9 mouse cellular contexts compared by ENCODE assay signal in genomic region chr13:64273352-64273751, GRCm38 (mm10). TPM values are rescaled to one million over a fixed set of nuclear protein-coding genes. Genes with fewer than 3 reads are reported as not detected.
DNase-seq lines count a peak whose midpoint lies in the region; ATAC-seq and TF ChIP-seq lines count a peak whose summit lies in the region.
"Had no signal": no experiment of that assay in that cellular context is flagged by ENCODE, and none has a peak within 500 bp of the region (broad histone marks: within the 10 kb centered on the region; RNA-seq: fewer than 3 reads in every experiment).

No protein-coding gene starts in this region.

- no peaks in the 10 kb centered on the region; the same call in 1 of the 2 replicates for H3K4me1 ChIP-seq in kidney, embryonic 14.5 days (ENCODE audit: control insufficient read depth, insufficient read depth, low read length)
- peaks cover 13% of the 10 kb centered on the region for H3K4me1 ChIP-seq in embryonic facial prominence, embryonic 15.5 days
- no peaks in the 10 kb centered on the region; the same call in 1 of the 2 replicates for H3K4me1 ChIP-seq in intestine, embryonic 15.5 days (replicated peaks)
- peaks cover 5% of the 10 kb centered on the region for H3K4me1 ChIP-seq in midbrain, postnatal 0 days (ENCODE audit: insufficient read depth, low read length)

- DNase-seq in kidney, postnatal 25 days = no peak
- no peak for DNase-seq in midbrain, postnatal 0 days (ENCODE audit: low spot score)
- DNase-seq in frontal cortex, postnatal 14 days (ENCODE audit: low spot score in 2 of 2) = no peak
- DNase-seq in thymus, adult 18-20 months = no peak
- no peak for DNase-seq in urinary bladder, postnatal 36 days (ENCODE audit: low spot score in 2 of 2)
- DNase-seq: cerebellum, adult 2 months had no signal

- no peaks in the 10 kb centered on the region for H3K36me3 ChIP-seq in kidney, embryonic 14.5 days (ENCODE audit: control insufficient read depth, insufficient read depth, low read length)
- H3K36me3 ChIP-seq in embryonic facial prominence, embryonic 15.5 days = no peaks in the 10 kb centered on the region
- no peaks in the 10 kb centered on the region for H3K36me3 ChIP-seq in intestine, embryonic 15.5 days
- no peaks in the 10 kb centered on the region for H3K36me3 ChIP-seq in midbrain, postnatal 0 days (ENCODE audit: insufficient read depth, low read length)

- TF ChIP-seq CTCF in midbrain, postnatal 0 days (IDR thresholded peaks at IDR 0.05) = no peak

- ATAC-seq in kidney, embryonic 14.5 days (ENCODE audit: low FRiP score, low TSS enrichment) = no peak
- no peak for ATAC-seq in embryonic facial prominence, embryonic 15.5 days (ENCODE audit: insufficient number of reproducible peaks, low FRiP score, low TSS enrichment, low read depth)
- ATAC-seq in intestine, embryonic 15.5 days = no peak
- ATAC-seq in midbrain, postnatal 0 days (ENCODE audit: low FRiP score) = no peak

- H3K9me3 ChIP-seq in kidney, embryonic 14.5 days (ENCODE audit: control insufficient read depth, low read length) = no peaks in the 10 kb centered on the region
- no peaks in the 10 kb centered on the region for H3K9me3 ChIP-seq in embryonic facial prominence, embryonic 15.5 days (replicated peaks)
- H3K9me3 ChIP-seq in intestine, embryonic 15.5 days = no peaks in the 10 kb centered on the region
- H3K9me3 ChIP-seq in midbrain, postnatal 0 days (ENCODE audit: low read length) = no peaks in the 10 kb centered on the region

- no peaks in the 10 kb centered on the region; the same call in 1 of the 2 replicates for H3K27me3 ChIP-seq in kidney, embryonic 14.5 days (ENCODE audit: control insufficient read depth, insufficient read depth, low read length)
- H3K27me3 ChIP-seq in embryonic facial prominence, embryonic 15.5 days = no peaks in the 10 kb centered on the region
- no peaks in the 10 kb centered on the region for H3K27me3 ChIP-seq in intestine, embryonic 15.5 days (replicated peaks)
- peaks cover 7% of the 10 kb centered on the region for H3K27me3 ChIP-seq in midbrain, postnatal 0 days (ENCODE audit: insufficient read depth, low read length)

- no peak overlapping the region for H3K9ac ChIP-seq in kidney, embryonic 14.5 days (ENCODE audit: low read depth, low read length)
- H3K9ac ChIP-seq in embryonic facial prominence, embryonic 15.5 days = no peak overlapping the region
- no peak overlapping the region for H3K9ac ChIP-seq in intestine, embryonic 15.5 days
- H3K9ac ChIP-seq in midbrain, postnatal 0 days (replicated peaks; ENCODE audit: low read length, poor library complexity, severe bottlenecking) = no peak overlapping the region

- peak overlapping the region; percentile 99 for H3K4me2 ChIP-seq in kidney, embryonic 14.5 days (replicated peaks; ENCODE audit: low read depth, low read length)
- H3K4me2 ChIP-seq in embryonic facial prominence, embryonic 15.5 days (replicated peaks) = peak overlapping the region; percentile 99
- H3K4me2 ChIP-seq in intestine, embryonic 15.5 days (replicated peaks) = peak overlapping the region; percentile 99
- H3K4me2 ChIP-seq in midbrain, postnatal 0 days (ENCODE audit: low read depth, low read length, poor library complexity, severe bottlenecking) = peak overlapping the region; percentile 100

- WGBS in kidney, embryonic 14.5 days = 34% methylated on average over 8 of the region's 8 CpGs
- 39% methylated on average over 8 of the region's 8 CpGs for WGBS in embryonic facial prominence, embryonic 15.5 days
- 40% methylated on average over 8 of the region's 8 CpGs for WGBS in intestine, embryonic 15.5 days
- 52% methylated on average over 8 of the region's 8 CpGs for WGBS in midbrain, postnatal 0 days

- H3K27ac ChIP-seq in kidney, embryonic 14.5 days (ENCODE audit: low read depth, low read length) = no peak overlapping the region
- H3K27ac ChIP-seq in embryonic facial prominence, embryonic 15.5 days (replicated peaks) = no peak overlapping the region
- no peak overlapping the region for H3K27ac ChIP-seq in intestine, embryonic 15.5 days
- no peak overlapping the region for H3K27ac ChIP-seq in midbrain, postnatal 0 days (ENCODE audit: low read depth, low read length)

- H3K4me3 ChIP-seq in kidney, embryonic 14.5 days (ENCODE audit: low read length) = peak overlapping the region; percentile 80; the same call in 1 of the 2 replicates
- H3K4me3 ChIP-seq in embryonic facial prominence, embryonic 15.5 days (replicated peaks) = peak overlapping the region; percentile 81
- H3K4me3 ChIP-seq in intestine, embryonic 15.5 days (replicated peaks) = no peak overlapping the region
- H3K4me3 ChIP-seq in midbrain, postnatal 0 days (ENCODE audit: low read depth, low read length) = peak overlapping the region; percentile 75; the same call in 1 of the 2 replicates

RNA-seq across cellular contexts. Expression of gene Cdc14b, which starts 1.7 kb away (rescaled TPM):
- polyA plus RNA-seq in kidney, embryonic 14.5 days (2014; fragmentation: Nextera tagmentation; extraction: Ambion mirVana) = 15.4 and 24.8 TPM in 2 replicates
- 14.4 and 15.2 TPM in 2 replicates for polyA plus RNA-seq in embryonic facial prominence, embryonic 15.5 days (2015; fragmentation: Nextera tagmentation; extraction: Ambion mirVana)
- 17.5 and 19.7 TPM in 2 replicates for polyA plus RNA-seq in intestine, embryonic 15.5 days (2015; fragmentation: Nextera tagmentation; extraction: Ambion mirVana)
- total RNA-seq in midbrain, postnatal 0 days (2014; rRNA removed) = 4.2 and 4.6 TPM in 2 replicates
- 0.72 and 1.2 TPM in 2 replicates for polyA plus RNA-seq in midbrain, postnatal 0 days (2015; fragmentation: Nextera tagmentation; extraction: Ambion mirVana)

RNA-seq across cellular contexts. Expression of gene Aaed1, which starts 39.2 kb away (rescaled TPM):
- 32.7 and 47.0 TPM in 2 replicates for polyA plus RNA-seq in kidney, embryonic 14.5 days (2014; fragmentation: Nextera tagmentation; extraction: Ambion mirVana)
- 41.0 and 45.8 TPM in 2 replicates for polyA plus RNA-seq in embryonic facial prominence, embryonic 15.5 days (2015; fragmentation: Nextera tagmentation; extraction: Ambion mirVana)
- 41.3 and 42.4 TPM in 2 replicates for polyA plus RNA-seq in intestine, embryonic 15.5 days (2015; fragmentation: Nextera tagmentation; extraction: Ambion mirVana)
- total RNA-seq in midbrain, postnatal 0 days (2014; rRNA removed) = 12.3 and 12.6 TPM in 2 replicates
- 12.0 and 13.5 TPM in 2 replicates for polyA plus RNA-seq in midbrain, postnatal 0 days (2015; fragmentation: Nextera tagmentation; extraction: Ambion mirVana)
